Mouse (Mus musculus) activated CD4-positive, CD25-positive, alpha-beta regulatory T cell (primary cell): Measurements from ENCODE around the gene Baiap2l1. TPM values are rescaled to one million over a fixed set of nuclear protein-coding genes. Genes with fewer than 3 reads are reported as not detected.

ENCODE experiments used
- polyA plus RNA-seq, 2 experiments: library from polyadenylated mRNA; unstranded; fragments of 100-300 nt; shearing (Covaris generic); gene quantifications; one replicate each; pipeline ENCODE4 v1.2.1; 2017

Gene Baiap2l1
- polyA plus RNA-seq = under 1 TPM; 0.56 to 0.88 TPM

GRCm38 (mm10) chr5:144357881-144358591, at the start of gene Baiap2l1:
Baiap2l1 (minus strand) TSS chr5:144358112.

GRCm38 (mm10) chr5:144243901-144244487, 113.9 kb downstream of the Baiap2l1 start, which contains the start of gene Bri3:
Bri3 (plus strand) TSS chr5:144244437.

GRCm38 (mm10) chr5:144223503-144223862, 134.4 kb downstream of the Baiap2l1 start, which contains the start of gene Tecpr1:
Tecpr1 (minus strand) TSS chr5:144223615.

Other genes with a start within 250 kb of the Baiap2l1 start
- gene Bhlha15, start 167.8 kb downstream of the Baiap2l1 start, polyA plus RNA-seq = under 1 TPM in 1 of 2 experiments, not detected in 1; 0.41 TPM
- 100 to 1,000 TPM; 131 to 160 TPM for gene Tecpr1, start 134.5 kb downstream of the Baiap2l1 start, polyA plus RNA-seq
- 1 to 10 TPM; 5.4 to 9.3 TPM for gene Bri3, start 113.7 kb downstream of the Baiap2l1 start, polyA plus RNA-seq
- gene Nptx2, start 187.8 kb upstream of the Baiap2l1 start, polyA plus RNA-seq = not detected